Mouse (Mus musculus) MEL (cell line): ENCODE measurements around the gene Fgb. TPM values are rescaled to one million over a fixed set of nuclear protein-coding genes. Genes with fewer than 3 reads are reported as not detected.

ENCODE experiments used
- DNase-seq: peaks from one replicate; pipeline ENCODE4 v3.0.0; 2011; ENCODE audit warnings: low read depth, low spot score
- H3K27ac ChIP-seq: 2 replicates; pipeline ENCODE4 v1.5.1; 2012; ENCODE audit warnings: low read depth, mild to moderate bottlenecking, control low read depth, low read length, moderate library complexity; ENCODE audit not compliant: control insufficient read depth
- H3K27me3 ChIP-seq, 2 experiments: fragments of 150-350 bp in 1 of 2; sonication (generic) in 1 of 2; 2 replicates each; pipeline ENCODE4 v1.6.1; 2012; ENCODE audit warnings: low read length in 2 of 2, mild to moderate bottlenecking in 2 of 2, improper control_type of control experiment in 1 of 2, moderate library complexity in 1 of 2; ENCODE audit not compliant: insufficient read depth in 2 of 2, control insufficient read depth in 1 of 2
- H3K36me3 ChIP-seq, 2 experiments: 2 replicates each; pipeline ENCODE4 v1.6.1; 2012 to 2014; ENCODE audit warnings: low read length in 2 of 2, improper control_type of control experiment in 1 of 2, inconsistent platforms in 1 of 2, mild to moderate bottlenecking in 1 of 2; ENCODE audit not compliant: insufficient read depth in 2 of 2, control insufficient read depth in 1 of 2
- H3K4me1 ChIP-seq, 2 experiments: fragments of 150-350 bp in 1 of 2; sonication (generic) in 1 of 2; 2 replicates each; pipeline ENCODE4 v1.6.1; 2012; ENCODE audit warnings: low read length in 2 of 2, improper control_type of control experiment in 1 of 2, mild to moderate bottlenecking in 1 of 2; ENCODE audit not compliant: insufficient read depth in 2 of 2, control insufficient read depth in 1 of 2
- H3K4me3 ChIP-seq, 2 experiments: fragments of 150-350 bp in 1 of 2; sonication (generic) in 1 of 2; 2 replicates each; pipeline ENCODE4 v1.5.1; 2012; ENCODE audit warnings: low read depth in 2 of 2, low read length in 2 of 2, mild to moderate bottlenecking in 2 of 2, moderate library complexity in 2 of 2, control low read depth in 1 of 2, improper control_type of control experiment in 1 of 2; ENCODE audit not compliant: control insufficient read depth in 1 of 2, insufficient read depth in 1 of 2
- H3K79me2 ChIP-seq: 2 replicates; pipeline ENCODE4 v1.6.1; 2012; ENCODE audit warnings: mild to moderate bottlenecking, low read length, moderate library complexity; ENCODE audit not compliant: control insufficient read depth, poor library complexity, insufficient read depth
- H3K9ac ChIP-seq: 2 replicates; pipeline ENCODE4 v1.6.1; 2012; ENCODE audit warnings: low read depth, mild to moderate bottlenecking, control low read depth, low read length, moderate library complexity; ENCODE audit not compliant: control insufficient read depth, poor library complexity, severe bottlenecking
- H3K9me3 ChIP-seq: fragments of 150-350 bp; sonication (generic); replicated peaks from 2 replicates; pipeline ENCODE4 v1.6.1; 2012; ENCODE audit warnings: mild to moderate bottlenecking, low read length, improper control_type of control experiment, moderate library complexity; ENCODE audit not compliant: insufficient read depth
- CTCF ChIP-seq, 3 experiments: IDR thresholded peaks in 2 of 3; conservative IDR thresholded peaks in 1 of 3; 2 replicates each; pipeline ENCODE4 v1.5.1; 2011 to 2012; ENCODE audit warnings: low read length in 3 of 3, low read depth in 2 of 3, mild to moderate bottlenecking in 2 of 3, improper control_type of control experiment in 1 of 3, inconsistent platforms in 1 of 3, mixed read lengths in 1 of 3, moderate library complexity in 1 of 3; ENCODE audit not compliant: control insufficient read depth in 1 of 3, insufficient read depth in 1 of 3, poor library complexity in 1 of 3, severe bottlenecking in 1 of 3
- E2F4 ChIP-seq: IDR thresholded peaks from 2 replicates; pipeline ENCODE4 v1.6.1; 2011; ENCODE audit warnings: low read depth, low read length, improper control_type of control experiment, borderline replicate concordance
- EP300 ChIP-seq, 2 experiments: IDR thresholded peaks; 2 replicates each; pipeline ENCODE4 v1.6.1; 2011; ENCODE audit warnings: improper control_type of control experiment in 2 of 2, low read length in 2 of 2, low read depth in 1 of 2, mild to moderate bottlenecking in 1 of 2
- ETS1 ChIP-seq: IDR thresholded peaks from 2 replicates; pipeline ENCODE4 v1.6.1; 2012; ENCODE audit warnings: low read depth, mild to moderate bottlenecking, inconsistent platforms, low read length, improper control_type of control experiment, moderate library complexity
- GABPA ChIP-seq: IDR thresholded peaks from 2 replicates; pipeline ENCODE4 v1.6.1; 2012; ENCODE audit warnings: low read depth, mild to moderate bottlenecking, inconsistent platforms, low read length, improper control_type of control experiment, moderate library complexity
- GATA1 ChIP-seq: IDR thresholded peaks from 2 replicates; pipeline ENCODE4 v1.6.1; 2011; ENCODE audit warnings: low read depth, low read length, improper control_type of control experiment
- MAX ChIP-seq: IDR thresholded peaks from 2 replicates; pipeline ENCODE4 v1.6.1; 2011; ENCODE audit warnings: low read length, improper control_type of control experiment
- MAZ ChIP-seq: IDR thresholded peaks from 2 replicates; pipeline ENCODE4 v1.6.1; 2012; ENCODE audit warnings: low read depth, mild to moderate bottlenecking, inconsistent platforms, low read length, improper control_type of control experiment
- MEF2A ChIP-seq: IDR thresholded peaks from 2 replicates; pipeline ENCODE4 v1.6.1; 2014; ENCODE audit warnings: low read depth, mild to moderate bottlenecking, inconsistent platforms, low read length, improper control_type of control experiment; ENCODE audit not compliant: poor library complexity, insufficient replicate concordance, severe bottlenecking; ENCODE audit errors: extremely low read depth
- MXI1 ChIP-seq: IDR thresholded peaks from 2 replicates; pipeline ENCODE4 v1.6.1; 2011; ENCODE audit warnings: mild to moderate bottlenecking, low read depth, low read length, improper control_type of control experiment
- MYC ChIP-seq: IDR thresholded peaks from 2 replicates; pipeline ENCODE4 v1.6.1; 2011; ENCODE audit warnings: low read depth, mild to moderate bottlenecking, low read length, improper control_type of control experiment, moderate library complexity
- NRF1 ChIP-seq: IDR thresholded peaks from 2 replicates; pipeline ENCODE4 v1.6.1; 2014; ENCODE audit warnings: low read depth, mild to moderate bottlenecking, inconsistent platforms, low read length, improper control_type of control experiment, moderate library complexity; ENCODE audit not compliant: poor library complexity, insufficient read depth, severe bottlenecking
- POLR2A ChIP-seq, 2 experiments: IDR thresholded peaks; 2 replicates each; pipeline ENCODE4 v1.6.1; 2011 to 2012; ENCODE audit warnings: low read length in 2 of 2, mild to moderate bottlenecking in 2 of 2, control low read depth in 1 of 2, improper control_type of control experiment in 1 of 2, low read depth in 1 of 2, moderate library complexity in 1 of 2; ENCODE audit not compliant: control insufficient read depth in 1 of 2, insufficient read depth in 1 of 2, poor library complexity in 1 of 2
- RAD21 ChIP-seq: IDR thresholded peaks from 2 replicates; pipeline ENCODE4 v1.6.1; 2011; ENCODE audit warnings: mild to moderate bottlenecking, low read depth, low read length, improper control_type of control experiment
- SIN3A ChIP-seq: IDR thresholded peaks from 2 replicates; pipeline ENCODE4 v1.6.1; 2012; ENCODE audit warnings: low read length, improper control_type of control experiment, inconsistent platforms
- SMC3 ChIP-seq: IDR thresholded peaks from 2 replicates; pipeline ENCODE4 v1.6.1; 2011; ENCODE audit warnings: low read depth, low read length, improper control_type of control experiment
- TAL1 ChIP-seq: IDR thresholded peaks from 2 replicates; pipeline ENCODE4 v1.6.1; 2012; ENCODE audit warnings: mild to moderate bottlenecking, inconsistent platforms, low read length, moderate library complexity, mixed read lengths
- TBP ChIP-seq: IDR thresholded peaks from 2 replicates; pipeline ENCODE4 v1.8.0; 2011; ENCODE audit warnings: low read depth, low read length, improper control_type of control experiment
- UBTF ChIP-seq: IDR thresholded peaks from 2 replicates; pipeline ENCODE4 v1.6.1; 2012; ENCODE audit warnings: low read depth, mild to moderate bottlenecking, inconsistent platforms, low read length, improper control_type of control experiment, moderate library complexity, borderline replicate concordance; ENCODE audit not compliant: insufficient read depth
- USF1 ChIP-seq: IDR thresholded peaks from 2 replicates; pipeline ENCODE4 v1.6.1; 2014; ENCODE audit warnings: low read depth, mild to moderate bottlenecking, inconsistent platforms, low read length, improper control_type of control experiment, moderate library complexity
- USF2 ChIP-seq, 2 experiments: IDR thresholded peaks; 2 replicates each; pipeline ENCODE4 v1.6.1; 2011 to 2012; ENCODE audit warnings: improper control_type of control experiment in 2 of 2, low read length in 2 of 2, borderline replicate concordance in 1 of 2, inconsistent platforms in 1 of 2, low read depth in 1 of 2, mild to moderate bottlenecking in 1 of 2; ENCODE audit not compliant: insufficient read depth in 1 of 2
- ZC3H11A ChIP-seq: IDR thresholded peaks from 2 replicates; pipeline ENCODE4 v1.6.1; 2012; ENCODE audit warnings: low read depth, mild to moderate bottlenecking, inconsistent platforms, low read length, improper control_type of control experiment
- ZKSCAN1 ChIP-seq: IDR thresholded peaks from 2 replicates; pipeline ENCODE4 v1.6.1; 2012; ENCODE audit warnings: low read depth, mild to moderate bottlenecking, inconsistent platforms, low read length, improper control_type of control experiment, moderate library complexity
- ZMIZ1 ChIP-seq: IDR thresholded peaks from 2 replicates; pipeline ENCODE4 v1.6.1; 2012; ENCODE audit warnings: low read depth, mild to moderate bottlenecking, inconsistent platforms, low read length, improper control_type of control experiment, moderate library complexity
- ZNF384 ChIP-seq: IDR thresholded peaks from 2 replicates; pipeline ENCODE4 v1.6.1; 2012; ENCODE audit warnings: low read depth, mild to moderate bottlenecking, inconsistent platforms, low read length, improper control_type of control experiment
- polyA plus RNA-seq, 2 experiments: library from polyadenylated mRNA; stranded (reverse) in 1 of 2; unstranded in 1 of 2; fragments of >175 nt in 1 of 2; fragments of >200 nt in 1 of 2; gene quantifications; 2 replicates each; pipeline versions ENCODE4 v1.2.1 to v1.2.4; 2012; ENCODE audit warnings: low replicate concordance in 2 of 2, low read depth in 1 of 2; ENCODE audit not compliant: insufficient read length in 2 of 2, insufficient read depth in 1 of 2, missing spikeins in 1 of 2
- total RNA-seq: library from RNA; depleted of rRNA; stranded (reverse); fragments of 300-350 nt; gene quantifications from 2 replicates; pipeline ENCODE4 v1.2.3, GENCODE M21; 2012

The Fgb gene
- total and polyA plus RNA-seq, 3 experiments = not detected

- Histone ChIP-seq H3K79me2 (no peaks in the 10 kb centered on the region), H3K4me3 (no peak overlapping the region), H3K9ac (no peak overlapping the region)
- no peak for DNase-seq
- no peak for TF ChIP-seq POLR2A (IDR thresholded peaks at IDR 0.05; ENCODE audit: control insufficient read depth in 1 of 2, insufficient read depth in 1 of 2, low read depth in 1 of 2, low read length in 2 of 2, poor library complexity in 1 of 2)
- TF ChIP-seq, all 39 proteins: peak for 0
- Histone ChIP-seq H3K27ac (no peak overlapping the region), H3K36me3 (no peaks in the 10 kb centered on the region), H3K9me3 (no peaks in the 10 kb centered on the region), H3K27me3 (peaks cover 0 to 2% of the 10 kb centered on the region in 2 experiments; a peak in 1 of 4 replicates), H3K4me1 (no peaks in the 10 kb centered on the region)
These were observed 38.5 kb downstream of the Fgb start for GRCm38 (mm10) chr3:83011136-83011535.

DNA sequence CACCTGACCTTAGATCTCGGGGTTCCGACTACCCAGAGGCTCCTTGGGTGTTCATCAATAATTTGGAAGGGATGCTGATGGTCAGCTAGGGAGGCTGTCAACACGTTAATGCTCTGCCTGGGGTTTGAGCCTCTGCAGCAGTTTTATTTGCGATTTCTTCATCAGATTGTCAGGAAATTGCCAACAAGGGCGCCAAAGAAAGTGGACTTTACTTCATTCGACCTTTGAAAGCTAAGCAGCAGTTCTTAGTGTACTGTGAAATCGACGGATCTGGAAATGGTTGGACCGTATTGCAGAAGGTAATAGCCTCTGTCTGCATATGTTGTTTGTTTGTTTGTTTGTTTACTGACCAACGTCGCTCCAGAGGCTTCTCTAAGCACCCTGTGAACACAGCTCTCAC is 39.4 kb downstream of the Fgb start:
- H3K27me3 ChIP-seq = peaks cover 0 to 2% of the 10 kb centered on the region in 2 experiments; a peak in 1 of 4 replicates
- no peak overlapping the region for H3K4me3 ChIP-seq
- no peak for DNase-seq
- no peaks in the 10 kb centered on the region for H3K36me3 ChIP-seq
- no peak overlapping the region for H3K9ac ChIP-seq
- TF ChIP-seq MAZ (no peak), SMC3 (no peak), RAD21 (no peak), SIN3A (no peak), MEF2A (no peak), ZKSCAN1 (no peak), CTCF (IDR thresholded peaks at IDR 0.05 in 2 of 3, conservative IDR thresholded peaks at IDR 0.05 in 1 of 3; ENCODE audit: control insufficient read depth in 1 of 3, insufficient read depth in 1 of 3, low read depth in 2 of 3, low read length in 3 of 3, poor library complexity in 1 of 3, severe bottlenecking in 1 of 3) (no peak), MYC (no peak)
- H3K4me1 ChIP-seq = no peaks in the 10 kb centered on the region
- no peaks in the 10 kb centered on the region for H3K79me2 ChIP-seq
- no peak overlapping the region for H3K27ac ChIP-seq
- H3K9me3 ChIP-seq = no peaks in the 10 kb centered on the region

GRCm38 (mm10) chr3:83007557-83007956 is 42.1 kb downstream of the Fgb start, which contains the start of gene Fgg:
Gene Fgg (plus strand): TSS chr3:83007724.
- no peak within 1 kb of the TSS for H3K9ac ChIP-seq
- no peak within 1 kb of the TSS for H3K27ac ChIP-seq
- no peak within 1 kb of the TSS for H3K4me3 ChIP-seq

More at GRCm38 (mm10) chr3:83007557-83007956, 42.1 kb downstream of the Fgb start, which contains the start of gene Fgg:
- Histone ChIP-seq H3K9me3 (no peaks in the 10 kb centered on the region), H3K27me3 (no peaks in the 10 kb centered on the region; a peak in 1 of 4 replicates), H3K79me2 (no peaks in the 10 kb centered on the region), H3K36me3 (no peaks in the 10 kb centered on the region), H3K4me1 (no peaks in the 10 kb centered on the region)
- no peak for DNase-seq
- no peak for TF ChIP-seq ZC3H11A
- no peak for TF ChIP-seq ZMIZ1
- TF ChIP-seq NRF1 = no peak
- no peak for TF ChIP-seq TAL1
- TF ChIP-seq E2F4 = no peak
- TF ChIP-seq ETS1 = no peak
- TF ChIP-seq EP300 (IDR thresholded peaks at IDR 0.05; ENCODE audit: low read depth in 1 of 2, low read length in 2 of 2) = no peak
- no peak for TF ChIP-seq GABPA
- TF ChIP-seq USF2 (IDR thresholded peaks at IDR 0.05; ENCODE audit: borderline replicate concordance in 1 of 2, insufficient read depth in 1 of 2, low read depth in 1 of 2, low read length in 2 of 2) = no peak
- no peak for TF ChIP-seq TBP
- TF ChIP-seq MXI1 = no peak
- TF ChIP-seq POLR2A (IDR thresholded peaks at IDR 0.05; ENCODE audit: control insufficient read depth in 1 of 2, insufficient read depth in 1 of 2, low read depth in 1 of 2, low read length in 2 of 2, poor library complexity in 1 of 2) = no peak
- no peak for TF ChIP-seq MAX
- no peak for TF ChIP-seq UBTF
- TF ChIP-seq MYC = no peak
- no peak for TF ChIP-seq SIN3A
- TF ChIP-seq USF1 = no peak
- TF ChIP-seq ZNF384 = no peak
- no peak for TF ChIP-seq CTCF (IDR thresholded peaks at IDR 0.05 in 2 of 3, conservative IDR thresholded peaks at IDR 0.05 in 1 of 3; ENCODE audit: control insufficient read depth in 1 of 3, insufficient read depth in 1 of 3, low read depth in 2 of 3, low read length in 3 of 3, poor library complexity in 1 of 3, severe bottlenecking in 1 of 3)
- no peak for TF ChIP-seq GATA1
